Mouse (Mus musculus): ENCODE results near the gene Wdfy4.

DNA sequence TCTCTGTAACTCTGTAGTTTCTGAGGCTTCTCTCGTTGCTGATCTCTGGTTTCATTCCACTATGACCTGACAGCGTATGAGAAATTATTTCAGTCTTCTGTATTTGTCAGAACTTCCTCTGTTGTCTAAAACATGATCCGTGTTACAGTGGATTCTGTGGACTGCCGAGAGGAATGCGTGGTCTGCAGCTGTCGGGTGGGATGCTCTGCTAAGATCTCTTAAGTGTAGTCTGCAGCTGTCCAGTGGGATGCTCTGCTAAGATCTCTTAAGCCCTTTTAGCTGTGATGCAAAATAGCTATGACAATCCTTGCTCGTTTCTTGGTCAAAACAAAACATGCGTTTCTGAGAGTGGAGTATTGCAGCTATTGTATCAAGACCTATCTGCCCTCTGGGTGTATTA lies 25.5 kb upstream of the Wdfy4 start:
- no peak for TF ChIP-seq CTCF (IDR thresholded peaks at IDR 0.05 in 2 of 3, conservative IDR thresholded peaks at IDR 0.05 in 1 of 3; ENCODE audit: control insufficient read depth in 1 of 3, insufficient read depth in 1 of 3, low read depth in 2 of 3, low read length in 3 of 3, poor library complexity in 1 of 3, severe bottlenecking in 1 of 3)
- TF ChIP-seq USF1 (IDR thresholded peaks at IDR 0.05; ENCODE audit: low read depth, low read length): no peak
- no peak for TF ChIP-seq MXI1 (IDR thresholded peaks at IDR 0.05; ENCODE audit: low read depth, low read length)
- TF ChIP-seq MAX (IDR thresholded peaks at IDR 0.05; ENCODE audit: low read length): no peak
- no peak for TF ChIP-seq TBP (IDR thresholded peaks at IDR 0.05; ENCODE audit: low read depth, low read length)
- TF ChIP-seq TAL1 (IDR thresholded peaks at IDR 0.05; ENCODE audit: low read length): no peak
- TF ChIP-seq ZNF384 (IDR thresholded peaks at IDR 0.05; ENCODE audit: low read depth, low read length): no peak
- no peak for TF ChIP-seq TCF12 (IDR thresholded peaks at IDR 0.05; ENCODE audit: low read depth, low read length)
